Mouse (Mus musculus): ENCODE measurements around the gene Padi4.

DNA sequence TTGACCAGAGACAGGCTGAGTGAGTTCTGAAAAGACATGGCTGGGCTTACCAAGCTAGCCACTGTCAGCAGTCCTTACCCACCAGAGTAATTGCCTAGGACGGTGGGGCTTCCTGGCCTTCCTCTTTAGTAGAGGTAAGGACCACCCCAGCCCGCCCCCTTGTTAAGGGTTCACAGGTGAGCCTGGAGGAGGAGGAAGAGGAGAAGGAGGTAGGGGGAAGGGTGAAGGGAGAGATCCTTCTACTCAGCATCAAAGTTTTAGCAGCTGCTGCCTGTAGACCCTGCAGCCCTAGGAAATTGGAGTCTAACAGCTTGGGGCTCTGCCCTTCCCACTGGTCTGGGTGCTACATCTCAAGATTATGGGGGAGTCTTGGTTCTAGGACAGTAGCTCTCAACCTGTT is 31.5 kb downstream of the Padi4 start, which contains the start of gene Padi6:
- no peak for TF ChIP-seq USF1 (IDR thresholded peaks at IDR 0.05; ENCODE audit: low read depth)
- no peak for TF ChIP-seq MAX (IDR thresholded peaks at IDR 0.05; ENCODE audit: low read depth)
- TF ChIP-seq REST (IDR thresholded peaks at IDR 0.05; ENCODE audit: insufficient read depth, insufficient read length) = no peak
- no peak for TF ChIP-seq CEBPB (IDR thresholded peaks at IDR 0.05; ENCODE audit: insufficient read depth, poor library complexity, severe bottlenecking)
- no peak for TF ChIP-seq MYOG (IDR thresholded peaks at IDR 0.05; ENCODE audit: control insufficient read depth in 1 of 3, insufficient read depth in 1 of 3, insufficient read length in 2 of 3, low read depth in 2 of 3)
- TF ChIP-seq POLR2A (IDR thresholded peaks at IDR 0.05; ENCODE audit: insufficient read length, low read depth) = no peak

All from myocyte (in vitro differentiated cells).